ENCODE assay signal across 32 mouse cellular contexts in genomic region chr6:119213375-119213774, GRCm38 (mm10). TPM values are rescaled to one million over a fixed set of nuclear protein-coding genes. Genes with fewer than 3 reads are reported as not detected.
DNase-seq lines count a peak whose midpoint lies in the region; ATAC-seq and TF ChIP-seq lines count a peak whose summit lies in the region.
"Had no signal": no experiment of that assay in that cellular context is flagged by ENCODE, and none has a peak within 500 bp of the region (broad histone marks: within the 10 kb centered on the region; RNA-seq: fewer than 3 reads in every experiment).

No protein-coding gene starts in this region.

- DNase-seq in heart, postnatal 4 days, result no peak
- no peak for DNase-seq in heart, adult 9 months (ENCODE audit: low spot score in 2 of 2)
- DNase-seq in heart, postnatal 0 days (ENCODE audit: low spot score), result peak; percentile 28
- DNase-seq in hindbrain, embryonic 14.5 days (ENCODE audit: low spot score), result no peak
- DNase-seq: adrenal gland, postnatal 25 days; B cell, adult 2 months; cerebellum, adult 11-12 months; cerebellum, adult 9-11 months; embryo, embryonic 11 days; kidney, adult 8-10 months; kidney, postnatal 4 days; lung, adult 2 months; lung, postnatal 10 days; midbrain, embryonic 14.5 days; right cerebral cortex, postnatal 4 days had no signal

- H3K27me3 ChIP-seq in heart, embryonic 11.5 days (ENCODE audit: control insufficient read depth, insufficient read depth, low read length), result no peaks in the 10 kb centered on the region
- no peaks in the 10 kb centered on the region for H3K27me3 ChIP-seq in heart, embryonic 16.5 days (ENCODE audit: control insufficient read depth, insufficient read depth, low read length)
- no peaks in the 10 kb centered on the region for H3K27me3 ChIP-seq in heart, postnatal 0 days (ENCODE audit: control insufficient read depth, insufficient read depth, low read length)
- H3K27me3 ChIP-seq in hindbrain, embryonic 14.5 days (ENCODE audit: control insufficient read depth, insufficient read depth, low read length), result no peaks in the 10 kb centered on the region
- H3K27me3 ChIP-seq: embryonic facial prominence, embryonic 12.5 days; forebrain, embryonic 15.5 days; hindbrain, embryonic 12.5 days; limb, embryonic 15.5 days; neural tube, embryonic 15.5 days had no signal

- no peaks in the 10 kb centered on the region; the same call in 1 of the 2 replicates for H3K36me3 ChIP-seq in heart, embryonic 11.5 days (ENCODE audit: control insufficient read depth, insufficient read depth, low read length)
- no peaks in the 10 kb centered on the region for H3K36me3 ChIP-seq in heart, embryonic 16.5 days (ENCODE audit: control insufficient read depth, insufficient read depth)
- H3K36me3 ChIP-seq in heart, postnatal 0 days (replicated peaks; ENCODE audit: control insufficient read depth, insufficient read depth, low read length), result peaks cover 14% of the 10 kb centered on the region
- H3K36me3 ChIP-seq in hindbrain, embryonic 14.5 days (replicated peaks; ENCODE audit: control insufficient read depth, insufficient read depth), result peaks cover 44% of the 10 kb centered on the region

- no peak overlapping the region for H3K4me2 ChIP-seq in heart, embryonic 11.5 days
- H3K4me2 ChIP-seq in heart, embryonic 16.5 days (ENCODE audit: low read depth, low read length), result no peak overlapping the region
- H3K4me2 ChIP-seq in heart, postnatal 0 days (ENCODE audit: low read depth, low read length), result no peak overlapping the region
- H3K4me2 ChIP-seq in hindbrain, embryonic 14.5 days (replicated peaks), result no peak overlapping the region
- H3K4me2 ChIP-seq: embryonic facial prominence, embryonic 12.5 days; forebrain, embryonic 15.5 days; hindbrain, embryonic 12.5 days; limb, embryonic 15.5 days; neural tube, embryonic 15.5 days had no signal

- no peak overlapping the region for H3K4me3 ChIP-seq in heart, embryonic 11.5 days (ENCODE audit: low read depth, low read length)
- H3K4me3 ChIP-seq in heart, embryonic 16.5 days (ENCODE audit: low read length), result no peak overlapping the region
- H3K4me3 ChIP-seq in heart, postnatal 0 days (ENCODE audit: low read depth, low read length), result no peak overlapping the region
- H3K4me3 ChIP-seq in hindbrain, embryonic 14.5 days (replicated peaks; ENCODE audit: low read length), result no peak overlapping the region
- H3K4me3 ChIP-seq: embryonic facial prominence, embryonic 12.5 days; forebrain, embryonic 10.5 days; forebrain, embryonic 15.5 days; hindbrain, embryonic 12.5 days; limb, embryonic 10.5 days; limb, embryonic 15.5 days; neural tube, embryonic 15.5 days had no signal

- no peak for TF ChIP-seq CTCF in heart, postnatal 0 days (IDR thresholded peaks at IDR 0.05; ENCODE audit: low read depth)

- H3K4me1 ChIP-seq in heart, embryonic 11.5 days (ENCODE audit: control insufficient read depth, insufficient read depth, low read length), result peaks cover 38% of the 10 kb centered on the region
- peaks cover 21% of the 10 kb centered on the region for H3K4me1 ChIP-seq in heart, embryonic 16.5 days (ENCODE audit: control insufficient read depth, insufficient read depth, low read length)
- H3K4me1 ChIP-seq in heart, postnatal 0 days (ENCODE audit: control insufficient read depth, insufficient read depth), result peaks cover 24% of the 10 kb centered on the region
- no peaks in the 10 kb centered on the region for H3K4me1 ChIP-seq in hindbrain, embryonic 14.5 days (replicated peaks; ENCODE audit: control insufficient read depth, insufficient read depth, low read length)
- H3K4me1 ChIP-seq: embryonic facial prominence, embryonic 12.5 days; forebrain, embryonic 10.5 days; forebrain, embryonic 15.5 days; hindbrain, embryonic 12.5 days; limb, embryonic 10.5 days had no signal

- ATAC-seq in heart, embryonic 11.5 days (replicated peaks; ENCODE audit: insufficient number of reproducible peaks, low FRiP score, low TSS enrichment), result peak; percentile 59; the same call in 1 of the 2 replicates
- ATAC-seq in heart, embryonic 16.5 days (replicated peaks; ENCODE audit: extremely low read depth, insufficient read depth, low FRiP score), result peak; percentile 70
- peak; percentile 19; the same call in 1 of the 2 replicates for ATAC-seq in erythroid progenitor cell, adult 5-6 weeks (replicated peaks; ENCODE audit: low FRiP score, poor library complexity, severe bottlenecking)
- ATAC-seq in heart, postnatal 0 days (ENCODE audit: insufficient read depth, low read depth), result peak; percentile 83
- no peak for ATAC-seq in hindbrain, embryonic 14.5 days (ENCODE audit: low FRiP score)
- ATAC-seq: forebrain, embryonic 15.5 days; intestine, embryonic 16.5 days had no signal

- H3K9ac ChIP-seq in heart, embryonic 11.5 days (ENCODE audit: low read depth, low read length), result no peak overlapping the region
- H3K9ac ChIP-seq in heart, embryonic 16.5 days (ENCODE audit: low read length), result peak overlapping the region; percentile 40; the same call in 1 of the 2 replicates
- no peak overlapping the region for H3K9ac ChIP-seq in heart, postnatal 0 days (replicated peaks; ENCODE audit: low read depth, low read length)
- H3K9ac ChIP-seq in hindbrain, embryonic 14.5 days, result no peak overlapping the region
- H3K9ac ChIP-seq: embryonic facial prominence, embryonic 12.5 days; forebrain, embryonic 15.5 days; hindbrain, embryonic 12.5 days; limb, embryonic 15.5 days; liver, embryonic 14.5 days; neural tube, embryonic 15.5 days had no signal

- H3K27ac ChIP-seq in heart, embryonic 11.5 days (ENCODE audit: low read depth, low read length), result peak overlapping the region; percentile 85
- peak overlapping the region; percentile 92 for H3K27ac ChIP-seq in heart, embryonic 16.5 days (ENCODE audit: low read length)
- H3K27ac ChIP-seq in heart, postnatal 0 days (ENCODE audit: low read depth), result peak overlapping the region; percentile 77
- no peak overlapping the region for H3K27ac ChIP-seq in hindbrain, embryonic 14.5 days
- H3K27ac ChIP-seq: embryonic facial prominence, embryonic 12.5 days; forebrain, embryonic 10.5 days; forebrain, embryonic 15.5 days; hindbrain, embryonic 12.5 days; kidney, postnatal 0 days; limb, embryonic 10.5 days; limb, embryonic 15.5 days; liver, embryonic 14.5 days; macrophage; neural tube, embryonic 15.5 days had no signal

- TF ChIP-seq EP300 in heart, postnatal 0 days (IDR thresholded peaks at IDR 0.05; ENCODE audit: low read depth), result no peak

- no peaks in the 10 kb centered on the region for H3K9me3 ChIP-seq in heart, embryonic 11.5 days (replicated peaks; ENCODE audit: control insufficient read depth, low read length)
- no peaks in the 10 kb centered on the region for H3K9me3 ChIP-seq in heart, embryonic 16.5 days (replicated peaks; ENCODE audit: control insufficient read depth, low read length)
- H3K9me3 ChIP-seq in heart, postnatal 0 days (replicated peaks; ENCODE audit: control insufficient read depth, low read length), result no peaks in the 10 kb centered on the region
- H3K9me3 ChIP-seq in hindbrain, embryonic 14.5 days (ENCODE audit: control insufficient read depth, low read length), result no peaks in the 10 kb centered on the region
- H3K9me3 ChIP-seq: embryonic facial prominence, embryonic 12.5 days; forebrain, embryonic 10.5 days; forebrain, embryonic 15.5 days; hindbrain, embryonic 12.5 days; limb, embryonic 10.5 days; limb, embryonic 15.5 days; neural tube, embryonic 15.5 days had no signal

- 54% methylated on average over 5 of the region's 5 CpGs for WGBS in heart, embryonic 11.5 days (ENCODE audit: insufficient replicate concordance)
- WGBS in heart, embryonic 16.5 days, result 44% methylated on average over 5 of the region's 5 CpGs
- WGBS in heart, postnatal 0 days, result 43% methylated on average over 5 of the region's 5 CpGs
- 88% methylated on average over 5 of the region's 5 CpGs for WGBS in hindbrain, embryonic 14.5 days

RNA-seq across cellular contexts. Expression of gene Cacna1c, which starts 17.2 kb away (rescaled TPM):
- polyA plus RNA-seq in heart, embryonic 11.5 days (2014; fragmentation: Nextera tagmentation; extraction: Ambion mirVana), result 38.8 and 44.0 TPM in 2 replicates
- total RNA-seq in heart, postnatal 4 days (2021), result 100 to 1,000 TPM; 233 to 249 TPM
- 66.2 and 72.2 TPM in 2 replicates for polyA plus RNA-seq in heart, embryonic 16.5 days (2015; fragmentation: Nextera tagmentation; extraction: Ambion mirVana)
- 0.72 and 0.84 TPM in 2 replicates for total RNA-seq in erythroid progenitor cell, adult 5-6 weeks (2015; ENCODE audit: low replicate concordance)
- total RNA-seq in erythroid progenitor cell, adult 5-6 weeks (2017; ENCODE audit: low replicate concordance), result 0.23 TPM in 1 of 2 replicates, not detected in the other
- total RNA-seq in heart, postnatal 0 days (2014; rRNA removed; ENCODE audit: low replicate concordance), result 120 and 159 TPM in 2 replicates
- 46.5 and 51.3 TPM in 2 replicates for polyA plus RNA-seq in heart, postnatal 0 days (2015; fragmentation: Nextera tagmentation; extraction: Ambion mirVana)
- polyA plus RNA-seq in hindbrain, embryonic 14.5 days (2014; fragmentation: Nextera tagmentation; extraction: Ambion mirVana), result 7.4 and 10.1 TPM in 2 replicates
- total RNA-seq: granulocyte monocyte progenitor cell, adult 5-6 weeks; monocyte, adult 5-6 weeks had no signal
- polyA plus RNA-seq: macrophage had no signal

RNA-seq across cellular contexts. Expression of gene Cacna2d4, which starts 23.0 kb away (rescaled TPM):
- polyA plus RNA-seq in heart, embryonic 11.5 days (2014; fragmentation: Nextera tagmentation; extraction: Ambion mirVana), result not detected in 2 replicates
- not detected for total RNA-seq in heart, postnatal 4 days (2021)
- polyA plus RNA-seq in heart, embryonic 16.5 days (2015; fragmentation: Nextera tagmentation; extraction: Ambion mirVana), result 0.36 and 0.45 TPM in 2 replicates
- total RNA-seq in erythroid progenitor cell, adult 5-6 weeks (2015; ENCODE audit: low replicate concordance), result 0.84 and 1.1 TPM in 2 replicates
- total RNA-seq in erythroid progenitor cell, adult 5-6 weeks (2017; ENCODE audit: low replicate concordance), result 0.38 TPM in 1 of 2 replicates, not detected in the other
- not detected in 2 replicates for total RNA-seq in heart, postnatal 0 days (2014; rRNA removed; ENCODE audit: low replicate concordance)
- polyA plus RNA-seq in heart, postnatal 0 days (2015; fragmentation: Nextera tagmentation; extraction: Ambion mirVana), result not detected in 2 replicates
- 0.35 and 0.57 TPM in 2 replicates for polyA plus RNA-seq in hindbrain, embryonic 14.5 days (2014; fragmentation: Nextera tagmentation; extraction: Ambion mirVana)
- total RNA-seq: adrenal gland, adult 18-20 months; adrenal gland, postnatal 25 days had no signal
- polyA plus RNA-seq: embryonic facial prominence, embryonic 12.5 days; forebrain, embryonic 10.5 days; kidney, postnatal 0 days; limb, embryonic 10.5 days; macrophage had no signal

RNA-seq across cellular contexts. Expression of gene Dcp1b, which starts 38.3 kb away (rescaled TPM):
- 6.6 and 6.9 TPM in 2 replicates for polyA plus RNA-seq in heart, embryonic 11.5 days (2014; fragmentation: Nextera tagmentation; extraction: Ambion mirVana)
- total RNA-seq in heart, postnatal 4 days (2021), result 1 to 10 TPM; 4.4 to 4.5 TPM
- polyA plus RNA-seq in heart, embryonic 16.5 days (2015; fragmentation: Nextera tagmentation; extraction: Ambion mirVana), result 8.7 and 9.0 TPM in 2 replicates
- total RNA-seq in erythroid progenitor cell, adult 5-6 weeks (2015; ENCODE audit: low replicate concordance), result 4.2 and 6.5 TPM in 2 replicates
- total RNA-seq in erythroid progenitor cell, adult 5-6 weeks (2017; ENCODE audit: low replicate concordance), result 2.6 and 4.0 TPM in 2 replicates
- 8.8 and 12.4 TPM in 2 replicates for total RNA-seq in heart, postnatal 0 days (2014; rRNA removed; ENCODE audit: low replicate concordance)
- 9.9 and 11.4 TPM in 2 replicates for polyA plus RNA-seq in heart, postnatal 0 days (2015; fragmentation: Nextera tagmentation; extraction: Ambion mirVana)
- polyA plus RNA-seq in hindbrain, embryonic 14.5 days (2014; fragmentation: Nextera tagmentation; extraction: Ambion mirVana), result 11.6 and 12.6 TPM in 2 replicates
